Mouse (Mus musculus) cerebellum, adult 2 months (tissue): Measurements from ENCODE around the gene Lpar4.

Experiments
- CTCF ChIP-seq: fragments of 200-500 bp; IDR thresholded peaks from 2 replicates; pipeline ENCODE4 v1.5.1; 2011; ENCODE audit warnings: low read depth, mild to moderate bottlenecking, control low read depth, low read length, moderate library complexity, borderline replicate concordance; ENCODE audit not compliant: insufficient read depth
- POLR2A ChIP-seq: fragments of 200-500 bp; IDR thresholded peaks from 2 replicates; pipeline ENCODE4 v1.6.1; 2011; ENCODE audit warnings: low read length, control low read depth, borderline replicate concordance; ENCODE audit not compliant: insufficient read depth

GRCm38 (mm10) chrX:106920828-106921619 lies 599 bp downstream of the Lpar4 start:
- no peak for TF ChIP-seq POLR2A
- no peak for TF ChIP-seq CTCF
